Mouse (Mus musculus) heart, adult 18-20 months (tissue): Measurements from ENCODE around the gene Unc5cl. TPM values are rescaled to one million over a fixed set of nuclear protein-coding genes. Genes with fewer than 3 reads are reported as not detected.

ENCODE experiments used
- DNase-seq, 2 experiments: peaks; one replicate each; pipeline ENCODE4 v3.0.0; 2021 to 2022; ENCODE audit warnings: mixed read lengths in 1 of 2
- total RNA-seq, 2 experiments: library from RNA; stranded (reverse); gene quantifications; 2 replicates each; pipeline ENCODE4 v1.2.3; 2021

The Unc5cl gene
- total RNA-seq, 2 experiments from 2014 or later, result 0.36 TPM; not detected in 1

DNA sequence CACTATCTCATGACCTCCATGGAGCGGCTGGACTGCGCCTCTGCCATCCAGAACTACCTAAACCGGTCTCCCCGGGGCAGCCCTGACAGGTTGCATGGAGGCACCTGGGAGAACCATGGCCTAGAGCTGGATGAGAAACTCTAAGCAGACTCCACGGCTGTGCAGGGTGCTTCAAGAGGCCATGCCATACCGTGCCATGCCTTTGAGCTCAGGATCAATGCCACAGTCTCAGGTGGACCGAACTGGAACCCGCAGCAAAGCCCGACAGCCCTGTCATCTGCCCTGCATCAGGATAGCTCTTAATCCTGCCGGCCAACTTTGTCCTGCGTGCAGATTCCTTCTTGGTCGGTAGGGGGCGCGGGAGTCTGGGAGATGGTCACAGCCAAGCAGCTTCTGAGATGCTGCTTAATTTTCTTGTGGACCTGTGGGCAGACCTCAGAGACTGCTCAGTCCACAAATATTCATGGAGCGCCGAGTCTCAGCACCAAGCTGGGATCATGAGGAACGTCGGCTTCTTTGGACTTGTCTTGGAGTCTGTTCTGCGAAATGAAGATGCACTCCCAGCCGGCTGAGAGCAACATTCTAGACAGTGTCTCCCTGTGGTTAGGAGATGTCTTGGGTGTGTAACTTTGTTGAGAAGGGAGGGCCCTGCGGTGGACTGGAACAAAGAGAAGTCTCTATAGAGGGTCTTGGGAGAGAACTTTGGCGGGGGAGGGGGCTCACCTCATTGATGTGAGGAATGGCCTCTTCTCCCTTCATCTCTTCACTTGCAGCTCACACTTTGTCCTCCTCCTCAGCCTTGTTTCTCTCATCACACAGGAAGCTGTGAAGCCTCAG, 12.9 kb downstream of the Unc5cl start:
- DNase-seq, result peak; percentile 73 to 93

DNA sequence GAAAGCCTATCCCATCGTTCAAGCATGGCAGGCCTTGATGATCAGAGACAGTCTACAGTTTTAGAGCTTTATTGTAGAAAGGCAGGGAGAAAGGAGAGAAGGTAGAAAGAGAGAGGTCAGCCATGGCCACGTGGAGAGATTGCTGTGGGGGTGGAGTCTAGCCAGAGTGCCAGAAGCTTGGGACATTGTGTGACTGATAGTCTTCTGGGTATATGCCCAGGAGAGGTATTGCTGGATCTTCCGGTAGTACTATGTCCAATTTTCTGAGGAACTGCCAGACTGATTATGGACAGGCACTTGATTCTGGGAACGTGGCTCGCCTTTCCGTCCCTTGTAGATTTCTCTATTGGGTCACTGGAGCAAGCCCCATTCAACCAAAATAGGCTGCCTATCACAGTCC, 19.6 kb downstream of the Unc5cl start:
- peak; percentile 51 to 63 for DNase-seq

DNA sequence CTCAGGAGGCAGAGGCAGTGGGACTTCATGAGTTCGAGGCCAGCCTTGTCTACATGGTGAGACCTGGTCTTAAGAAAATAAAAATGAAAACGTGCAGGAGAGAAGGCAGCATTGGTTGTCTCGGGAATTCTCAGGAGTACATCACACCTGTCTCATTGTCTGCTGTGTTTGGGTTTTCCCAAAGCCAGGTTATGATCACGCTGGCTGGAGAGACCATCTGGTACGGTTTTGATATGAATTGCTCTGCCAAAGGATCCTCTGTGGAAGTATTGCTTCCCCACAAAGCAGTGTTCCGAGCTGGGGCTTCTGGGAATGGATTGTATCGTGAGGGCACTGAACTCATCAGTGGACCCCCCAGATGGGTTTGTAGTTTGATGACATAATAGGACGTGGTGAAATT, 20.7 kb downstream of the Unc5cl start:
- no peak for DNase-seq

DNA sequence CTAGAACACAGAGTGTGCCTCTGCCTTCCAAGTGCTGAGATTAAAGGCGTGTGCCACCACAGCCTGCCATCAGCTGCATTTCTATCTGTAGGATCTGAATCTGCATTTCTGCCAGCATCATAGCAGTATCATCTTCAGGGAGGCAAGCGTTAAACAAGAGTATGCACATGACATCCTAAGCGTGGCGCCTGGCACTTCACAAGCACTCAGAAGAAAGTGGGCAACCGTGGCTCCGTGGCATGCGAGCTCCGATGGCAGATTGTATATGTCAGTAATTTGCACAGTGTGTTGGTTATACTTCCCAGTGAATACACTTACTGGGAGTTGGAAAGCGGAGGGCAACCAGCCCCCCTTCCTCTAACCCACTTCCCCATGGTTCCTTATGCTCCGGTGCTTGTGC, 25.3 kb downstream of the Unc5cl start:
- DNase-seq, result no peak

DNA sequence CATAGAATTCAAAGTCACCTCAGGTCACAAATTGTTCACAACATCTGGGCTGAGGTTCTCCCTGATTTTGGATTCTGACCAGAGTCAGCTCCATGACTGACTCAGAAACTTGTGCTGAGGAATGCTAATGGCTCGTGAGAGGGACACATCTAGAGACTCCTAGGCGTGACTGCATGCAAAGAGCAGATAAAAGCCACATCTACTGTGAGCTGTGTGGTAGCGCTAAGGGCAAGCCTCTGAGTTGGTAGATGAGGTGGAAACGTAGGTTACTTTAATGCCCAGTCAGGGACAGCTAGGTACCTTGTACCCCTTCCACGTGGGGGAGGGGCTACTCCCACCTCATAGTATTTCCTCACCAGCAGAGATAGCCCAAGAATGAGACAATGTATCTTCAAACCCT, 29.1 kb downstream of the Unc5cl start:
- DNase-seq, result no peak

DNA sequence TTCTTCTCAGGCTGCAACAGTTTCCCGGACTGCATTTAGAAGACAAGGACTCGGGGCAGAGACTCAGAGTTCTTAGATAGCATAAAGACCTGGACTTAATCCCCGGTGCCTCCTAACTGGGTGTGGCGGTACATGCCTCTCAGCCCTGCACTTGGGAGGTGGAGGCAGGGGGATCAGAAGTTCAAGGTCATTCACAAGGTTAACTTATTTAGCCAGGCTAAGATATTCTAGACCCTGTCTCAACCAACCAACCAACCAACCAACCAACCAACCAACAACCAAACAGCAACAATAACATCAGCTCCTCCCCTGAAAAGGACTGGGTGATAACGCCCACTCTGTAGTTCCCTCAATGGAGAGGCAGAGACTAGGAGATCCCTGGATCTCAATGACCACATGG, 29.5 kb downstream of the Unc5cl start:
- no peak for DNase-seq

DNA sequence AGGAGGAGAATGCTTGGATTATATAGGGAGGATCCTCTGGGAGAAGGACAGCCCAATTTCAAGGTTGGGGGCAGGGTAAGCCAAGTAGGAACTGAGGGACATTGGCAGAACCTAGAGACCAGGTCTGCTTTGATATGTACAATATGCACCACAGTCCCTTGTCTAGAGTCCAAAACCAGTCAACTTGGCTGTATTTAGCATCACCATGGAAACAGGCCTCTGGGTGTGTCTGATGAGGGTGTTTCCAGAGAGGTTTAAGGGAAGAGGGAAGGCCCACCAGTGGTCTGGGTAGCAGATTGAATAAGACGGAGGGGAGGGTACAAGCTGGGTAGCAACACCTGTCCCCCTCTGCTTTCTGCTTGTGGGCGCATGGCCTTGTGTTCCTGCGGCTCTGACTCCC, 34.8 kb downstream of the Unc5cl start:
- DNase-seq, result no peak

DNA sequence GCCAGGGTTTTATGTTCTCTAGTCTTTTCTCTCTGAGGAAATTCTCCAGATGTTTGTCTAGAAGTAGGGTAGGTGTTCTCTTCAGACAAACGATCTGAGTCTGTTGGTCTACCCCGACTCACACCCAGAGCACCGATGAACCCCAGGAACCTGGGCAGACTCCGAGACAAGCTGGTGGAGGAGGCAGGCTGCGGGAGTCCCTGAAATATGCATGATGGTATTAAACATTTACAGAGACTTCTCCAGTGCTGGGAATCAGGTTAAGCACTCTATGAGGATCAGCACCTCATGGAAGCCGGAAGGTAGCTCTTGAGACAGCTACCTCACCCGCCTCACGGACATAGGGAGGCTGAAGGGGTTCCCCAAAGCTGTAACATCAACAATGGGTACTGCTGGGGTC, 37.9 kb downstream of the Unc5cl start:
- no peak for DNase-seq

DNA sequence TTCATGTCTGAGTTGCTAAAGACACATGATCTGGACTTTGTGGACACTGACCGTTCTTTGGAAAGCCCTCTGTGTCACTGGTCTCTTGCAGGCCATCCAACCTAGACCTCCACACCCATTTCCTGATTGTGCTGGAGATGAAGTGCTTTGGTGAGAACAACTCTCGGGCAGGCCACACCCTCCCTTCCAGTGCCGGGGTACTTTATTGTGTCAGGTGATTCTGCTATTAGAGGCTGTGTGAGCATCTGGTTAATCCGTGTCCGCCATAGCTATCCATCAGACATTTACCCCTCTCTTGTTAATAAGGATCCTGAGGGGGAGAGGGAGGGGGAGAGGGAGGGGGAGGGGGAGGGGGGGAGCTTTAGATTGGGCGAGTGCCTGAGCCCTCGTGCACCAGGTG, 38.9 kb downstream of the Unc5cl start:
- DNase-seq, result no peak

DNA sequence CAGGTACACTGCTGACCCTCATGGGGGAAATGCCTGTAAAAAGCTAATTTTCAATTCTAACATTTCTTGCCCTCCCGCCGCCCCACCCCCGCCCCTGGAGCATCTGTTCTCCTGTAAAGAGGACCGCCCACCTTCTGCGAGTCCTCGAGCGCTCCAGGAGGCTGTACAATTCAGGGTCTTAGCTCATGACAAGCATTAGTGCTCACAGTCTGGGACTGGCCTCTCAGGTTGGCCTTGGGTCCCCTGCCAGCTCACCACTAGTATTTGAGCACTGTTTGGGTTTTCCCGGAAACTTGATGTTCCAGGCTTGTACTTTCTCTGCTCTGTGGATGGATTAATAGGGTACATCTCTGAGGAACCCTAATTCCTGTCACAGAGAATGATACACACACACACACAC, 39.3 kb downstream of the Unc5cl start:
- DNase-seq, result no peak

DNA sequence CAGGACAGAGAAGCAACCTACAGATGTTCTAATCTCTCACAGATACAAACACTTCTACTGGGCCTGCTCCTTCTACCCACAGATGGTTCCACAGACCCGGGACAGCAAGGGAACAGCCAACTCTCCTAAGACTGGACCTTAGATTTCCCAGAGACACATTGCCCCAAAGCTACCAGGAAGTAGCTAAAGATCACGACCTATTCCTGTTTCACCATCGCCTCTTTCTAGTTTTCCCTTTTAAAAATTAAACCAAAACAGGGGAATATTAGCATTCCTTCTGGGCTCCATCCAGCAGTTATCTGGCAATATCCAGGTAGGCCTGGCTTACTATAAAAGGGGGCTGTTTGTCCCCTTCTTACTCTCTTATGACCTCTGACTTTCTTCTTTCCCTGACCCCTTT, 43.3 kb downstream of the Unc5cl start:
- DNase-seq, result no peak

DNA sequence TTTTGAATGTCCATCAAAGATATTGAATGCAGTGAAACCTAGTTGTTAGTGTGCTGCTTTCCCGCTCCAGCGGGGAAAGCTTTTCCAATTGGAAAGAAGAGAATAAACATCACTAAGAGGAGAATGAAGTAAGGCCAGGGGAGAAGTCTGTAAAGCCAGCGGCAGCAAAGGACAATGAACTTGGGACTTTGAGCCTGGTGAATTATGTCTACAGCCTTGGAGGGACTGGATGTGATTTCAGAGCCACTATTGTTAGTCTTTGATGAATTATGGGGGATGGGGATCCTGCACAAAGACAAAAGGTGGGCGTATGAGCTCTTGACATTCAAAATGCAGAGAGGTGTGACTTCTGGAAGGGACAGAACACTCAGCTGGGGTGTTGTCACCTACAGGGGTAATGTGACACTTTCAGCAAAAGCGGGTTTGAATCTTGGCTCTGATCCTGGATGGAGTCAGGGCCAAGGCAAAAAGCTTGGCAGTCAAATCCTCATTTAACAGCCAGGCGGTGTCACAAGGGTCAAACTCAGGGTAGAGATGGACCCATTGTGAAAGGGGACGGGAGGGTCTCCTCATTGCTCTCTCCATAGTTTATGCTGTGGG, 46.2 kb downstream of the Unc5cl start:
- DNase-seq, result peak; percentile 66 to 68

DNA sequence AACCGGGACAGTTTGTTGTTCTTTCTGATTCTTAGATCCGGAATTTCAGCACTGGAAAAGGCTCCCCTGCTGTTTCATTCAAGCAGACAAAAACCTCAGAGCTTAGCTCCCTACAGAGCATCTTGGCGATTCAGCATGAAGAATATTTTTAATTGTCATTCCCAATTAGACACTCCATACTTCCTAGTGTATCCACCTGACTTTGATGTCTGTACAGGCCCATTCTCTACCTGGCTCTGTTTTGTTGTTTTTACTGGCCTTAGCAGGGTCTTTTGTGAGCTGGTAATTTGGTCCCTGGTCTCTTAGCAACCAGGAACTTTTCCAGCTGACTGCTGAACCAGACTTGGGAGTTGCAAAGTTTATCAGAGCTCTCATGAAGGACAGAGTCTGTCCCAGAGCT, 50.3 kb downstream of the Unc5cl start:
- peak in 1 of 2 experiments; percentile 7 for DNase-seq

DNA sequence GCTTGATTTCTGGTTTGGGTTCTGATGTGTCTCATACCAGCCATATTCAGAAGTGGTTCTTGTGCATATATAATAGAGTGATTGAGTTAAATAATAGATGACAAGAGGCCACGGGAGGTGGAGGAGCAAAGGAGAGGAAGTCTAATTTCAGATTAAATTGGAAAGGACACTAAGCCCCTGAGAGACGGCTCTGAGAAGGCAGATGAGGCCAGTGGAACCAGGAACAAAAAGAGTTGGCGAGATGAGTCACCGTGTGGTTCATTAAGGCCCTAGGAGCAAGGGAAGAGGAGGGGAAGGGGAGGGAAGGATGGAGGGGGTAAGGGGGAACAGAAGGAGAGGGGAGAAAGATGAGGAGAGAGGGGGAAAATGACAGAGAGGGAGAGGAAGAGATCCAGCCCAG, 52.3 kb downstream of the Unc5cl start:
- DNase-seq, result no peak

DNA sequence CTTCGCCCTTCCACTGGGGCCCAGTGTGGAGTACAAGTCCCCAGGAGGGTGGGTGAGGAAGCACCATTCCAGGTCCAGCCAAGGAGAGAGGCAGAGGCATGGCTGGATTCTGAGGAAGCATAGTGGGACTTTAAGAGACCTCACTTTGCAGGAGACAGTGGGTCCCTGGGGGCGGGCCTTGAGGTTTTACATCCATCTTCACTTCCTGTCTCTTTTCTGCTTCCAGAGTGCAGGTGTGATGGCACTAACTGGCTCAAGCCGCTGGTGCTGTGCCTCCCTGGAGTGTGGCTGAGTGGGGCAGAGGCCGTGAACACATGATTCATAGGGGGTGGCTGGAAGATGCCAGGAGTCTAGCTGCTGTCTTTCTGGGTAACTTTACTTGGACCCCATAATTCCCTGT, 54.9 kb downstream of the Unc5cl start:
- no peak for DNase-seq

DNA sequence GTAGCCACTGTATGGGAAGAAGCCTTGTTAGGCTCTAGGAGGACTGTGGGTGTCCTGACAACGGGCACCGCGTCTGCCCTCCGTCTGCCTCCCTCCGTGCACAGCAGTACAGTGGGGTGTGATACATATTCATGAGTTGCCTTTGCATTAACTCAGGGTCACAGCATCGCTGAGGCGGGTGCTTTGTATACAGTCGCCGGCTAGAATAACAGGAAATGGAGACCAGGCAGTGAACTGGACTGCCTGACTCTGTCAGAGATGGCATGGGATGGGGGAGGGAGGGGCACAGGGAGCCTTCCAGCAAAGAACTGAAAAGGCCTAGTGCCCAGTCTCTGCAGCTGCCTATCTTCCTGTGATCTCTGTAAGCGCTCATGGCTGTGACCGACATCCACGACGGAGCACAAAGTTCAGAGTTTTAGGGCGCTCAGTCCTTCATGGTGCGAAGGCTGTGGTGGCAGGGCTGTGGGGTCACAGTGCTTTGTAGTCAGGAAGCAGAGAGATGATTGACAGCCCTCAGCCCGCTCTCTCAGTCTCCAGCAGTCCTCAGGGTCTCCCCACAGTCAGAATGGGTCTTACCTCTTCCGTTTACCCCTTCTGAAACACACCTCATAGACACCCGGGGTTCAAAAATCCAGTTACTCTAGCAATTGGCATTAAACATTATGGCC, 58.0 kb downstream of the Unc5cl start:
- no peak for DNase-seq

DNA sequence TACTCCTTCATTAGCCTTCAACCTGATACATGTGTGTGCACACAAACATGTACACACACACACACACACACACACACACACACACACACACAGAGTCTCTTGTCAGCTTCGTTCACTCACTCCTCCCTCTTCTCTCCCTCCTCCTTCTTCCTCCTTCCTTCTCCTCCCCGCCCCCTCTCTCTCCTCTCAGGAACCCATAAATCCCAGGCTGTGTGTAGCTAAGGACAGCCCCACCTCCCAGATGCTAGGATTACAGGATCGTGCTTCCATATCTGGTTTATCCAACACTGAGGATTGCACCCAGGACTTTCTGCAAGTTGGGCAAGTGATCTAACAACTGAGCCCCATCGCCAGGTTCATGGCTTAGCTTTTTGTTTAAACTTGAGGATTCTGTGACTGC, 59.9 kb downstream of the Unc5cl start:
- DNase-seq, result no peak

DNA sequence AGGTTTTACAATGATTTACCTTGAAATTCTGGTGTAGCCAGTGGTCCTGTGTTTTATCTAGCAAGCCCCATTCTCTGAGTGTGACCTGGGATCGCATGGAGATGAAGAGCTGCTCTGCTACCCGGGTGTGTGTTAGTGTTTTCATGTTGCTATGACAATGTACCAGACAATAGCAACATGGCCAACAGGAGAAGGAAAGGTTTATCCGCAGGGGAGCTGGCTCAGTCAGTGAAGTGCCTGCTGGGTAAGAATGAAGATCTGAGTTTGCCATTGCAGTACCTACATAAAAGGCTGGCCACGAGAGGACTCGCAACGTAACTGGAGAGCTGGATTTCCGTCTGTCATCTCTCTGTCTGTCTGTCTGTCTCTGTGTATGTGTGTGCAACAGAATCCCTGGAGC, 64.3 kb downstream of the Unc5cl start:
- no peak for DNase-seq

DNA sequence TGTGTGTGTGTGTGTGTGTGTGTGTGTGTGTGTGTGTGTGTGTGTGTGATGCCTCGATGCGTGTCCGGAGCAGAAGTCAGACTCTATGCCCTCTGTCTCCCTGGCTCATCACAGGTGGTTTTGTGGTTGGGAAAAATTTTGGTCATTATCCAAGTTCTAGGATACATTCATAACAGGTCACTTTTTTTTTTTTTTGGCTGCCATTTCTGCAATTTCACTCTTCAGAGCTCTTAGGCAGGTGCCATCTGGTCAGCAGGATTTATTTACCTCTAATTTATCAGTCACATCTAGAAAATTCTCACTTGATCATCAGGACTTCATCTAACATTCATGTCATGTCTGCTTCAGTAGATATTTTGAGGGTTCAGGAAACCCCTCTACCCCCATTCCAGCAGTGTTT, 65.7 kb downstream of the Unc5cl start:
- DNase-seq, result no peak

DNA sequence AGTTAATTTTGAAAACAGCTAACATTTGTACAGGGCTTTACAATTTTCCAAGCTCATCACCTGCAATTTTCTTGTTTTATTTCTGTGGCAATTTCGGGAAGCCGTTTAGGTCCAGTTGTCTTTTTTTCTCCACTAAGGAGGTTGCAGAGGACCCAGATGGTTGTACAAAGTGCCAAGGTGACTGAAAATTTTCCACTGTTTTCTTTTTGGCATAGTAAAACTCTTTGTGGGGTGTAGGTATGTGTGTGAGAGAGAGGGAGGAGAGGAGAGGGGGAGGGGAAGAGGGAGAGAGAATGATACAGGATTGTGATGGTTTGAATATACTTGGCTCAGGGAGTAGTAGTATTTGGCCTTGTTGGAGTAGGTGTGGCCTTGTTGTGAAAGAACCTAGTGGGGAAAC, 68.4 kb downstream of the Unc5cl start:
- DNase-seq, result no peak

DNA sequence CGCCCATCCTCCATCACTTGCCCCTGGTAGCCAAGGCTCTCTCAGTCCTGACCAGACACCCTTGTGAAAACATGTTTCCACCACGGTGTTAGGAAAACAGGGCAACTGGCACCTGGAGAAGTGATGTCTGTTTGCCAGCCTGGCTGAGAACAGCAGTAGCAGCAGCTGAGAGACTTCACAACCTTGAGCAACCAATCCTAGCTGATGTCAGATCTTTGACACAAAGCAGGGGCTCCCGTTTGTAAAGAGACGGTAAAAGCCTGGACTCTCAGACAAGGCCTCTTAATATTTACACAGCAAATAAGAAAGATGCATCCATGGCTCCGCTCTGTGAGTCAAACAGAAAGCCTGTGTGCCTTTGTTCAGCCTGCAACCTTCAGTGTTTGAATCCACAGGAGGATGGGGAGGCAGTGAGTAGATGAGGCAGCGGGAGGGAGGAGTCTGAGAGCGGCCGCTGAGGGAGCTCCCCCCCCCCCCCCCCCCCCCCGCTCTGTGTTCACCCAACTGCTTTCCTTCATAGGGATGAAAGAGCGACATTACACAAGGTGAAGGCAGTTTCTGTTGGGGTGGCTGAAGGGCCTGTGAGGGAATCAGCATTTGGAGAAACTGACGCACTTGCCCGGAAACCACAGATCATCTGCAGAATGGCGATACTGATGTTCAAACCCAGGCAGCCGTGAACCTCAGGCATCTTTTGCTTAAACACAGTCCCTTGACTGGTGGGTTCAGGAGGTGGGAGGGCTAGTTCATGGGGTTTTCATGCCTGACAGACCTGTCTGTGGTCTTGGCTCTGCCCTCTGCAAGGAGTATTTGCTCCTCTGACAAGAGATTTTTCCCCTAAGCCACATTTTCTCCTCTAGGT, 79.4 kb downstream of the Unc5cl start:
- no peak for DNase-seq

DNA sequence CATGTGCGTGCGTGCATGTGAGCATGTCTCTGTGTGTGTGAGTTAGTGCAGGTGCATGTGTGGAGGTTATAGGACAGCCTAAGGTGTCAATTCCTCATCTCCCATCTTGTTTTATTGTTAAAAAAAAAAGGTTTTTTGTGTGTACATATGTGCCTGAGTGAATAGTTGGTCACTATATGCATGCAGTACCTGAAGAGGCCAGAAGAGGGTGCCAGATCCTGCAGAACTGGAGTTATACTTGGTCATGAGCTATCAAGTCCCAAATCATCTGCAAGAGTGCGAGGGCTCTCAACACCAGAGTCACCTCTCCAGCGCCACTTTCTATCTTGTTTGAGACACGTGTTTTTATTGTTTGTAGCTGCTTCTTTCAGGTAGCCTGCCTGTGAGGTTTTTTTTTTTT, 83.6 kb downstream of the Unc5cl start:
- no peak for DNase-seq

DNA sequence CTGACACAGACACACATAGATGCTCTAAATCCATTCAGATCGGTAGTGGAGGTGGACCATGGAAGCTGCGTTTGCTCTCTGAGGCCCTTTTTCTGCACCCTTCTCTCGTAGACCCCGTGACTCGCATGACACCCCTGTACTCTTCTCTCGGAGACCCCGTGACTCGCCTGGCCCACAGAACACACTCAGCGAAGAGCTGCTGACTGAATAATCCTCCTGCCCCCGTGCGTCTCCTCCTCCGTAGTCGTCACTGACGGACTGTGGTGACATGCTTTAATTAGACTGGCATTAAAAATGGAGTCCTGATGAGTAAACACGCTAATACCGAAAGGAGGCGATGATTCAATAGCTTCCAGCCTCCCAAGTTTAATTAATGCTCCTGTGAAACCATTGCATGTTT, 84.6 kb downstream of the Unc5cl start:
- DNase-seq, result no peak
